Mouse (Mus musculus): ENCODE results near the gene Rhox4g.
"Not testable (repeated sequence)": the region's sequence is repeated elsewhere in the genome, so short reads cannot be mapped to it uniquely, and the experiment has no call there.

DNA sequence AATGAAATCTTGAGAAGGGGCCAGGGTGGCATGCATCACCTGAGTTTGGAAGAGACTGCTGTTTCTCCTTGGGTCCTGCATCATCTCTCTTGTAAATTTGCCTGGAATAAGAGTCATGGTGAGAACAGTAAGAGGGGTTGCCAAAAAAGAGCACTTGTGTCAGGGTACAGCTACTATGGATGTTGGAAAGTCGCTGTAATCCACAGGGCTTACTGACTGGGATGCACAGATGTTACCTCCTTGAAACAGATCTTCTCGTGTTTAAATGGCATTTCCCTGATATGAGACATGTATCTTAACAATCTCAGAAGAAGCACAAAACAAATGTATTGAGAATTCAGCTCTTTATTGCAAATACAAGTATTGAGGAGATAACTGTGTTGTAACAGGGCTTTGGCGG is 17.5 kb upstream of the Rhox4g start, which contains the start of gene Rhox3h:
- not testable (repeated sequence) for TF ChIP-seq CTCF (IDR thresholded peaks at IDR 0.05; ENCODE audit: control insufficient read depth, insufficient read depth, insufficient replicate concordance, low read depth, low read length); POLR2A (IDR thresholded peaks at IDR 0.05; ENCODE audit: control insufficient read depth, low read depth, low read length)
